ENCODE assay signal across 18 mouse cellular contexts in the genomic region with DNA sequence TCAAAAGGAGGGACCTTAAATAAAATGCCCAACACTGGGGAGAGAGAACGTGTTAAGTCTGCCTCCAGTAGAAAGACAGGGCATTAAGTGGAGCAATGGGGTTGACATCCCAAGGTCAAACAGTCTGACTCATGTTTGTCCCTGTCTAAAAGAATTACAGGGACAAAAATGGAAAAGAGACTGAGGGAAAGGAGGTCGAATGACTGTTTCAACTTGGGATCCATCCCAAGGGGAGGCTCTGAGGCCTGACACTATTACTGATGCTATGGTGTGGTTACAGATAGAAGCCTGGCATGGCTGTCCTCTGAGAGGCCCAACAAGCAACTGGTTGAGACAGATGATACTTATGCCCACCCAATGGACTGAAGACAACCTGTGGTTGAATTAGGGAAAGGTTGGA.
"Had no signal": no experiment of that assay in that cellular context is flagged by ENCODE, and none has a peak within 500 bp of the region (broad histone marks: within the 10 kb centered on the region; RNA-seq: fewer than 3 reads in every experiment).

No protein-coding gene starts in this region.

- H3K4me2 ChIP-seq: lung, embryonic 14.5 days; midbrain, embryonic 12.5 days; neural tube, embryonic 13.5 days; neural tube, embryonic 15.5 days; stomach, embryonic 15.5 days had no signal

- H3K27me3 ChIP-seq: midbrain, embryonic 12.5 days; neural tube, embryonic 13.5 days; neural tube, embryonic 15.5 days; stomach, embryonic 15.5 days had no signal

- H3K4me1 ChIP-seq: midbrain, embryonic 10.5 days; midbrain, embryonic 12.5 days; neural tube, embryonic 13.5 days; neural tube, embryonic 15.5 days; stomach, embryonic 15.5 days had no signal

- DNase-seq: lung, adult 18-20 months; lung, embryonic 14.5 days; lung, postnatal 10 days; lung, postnatal 4 days; midbrain, embryonic 14.5 days; retina, postnatal 1 day; right cerebral cortex, adult 18-20 months; right cerebral cortex, postnatal 14 days; thymus, adult 2 months; thymus, postnatal 36 days had no signal

- H3K4me3 ChIP-seq: midbrain, embryonic 10.5 days; midbrain, embryonic 12.5 days; myocyte; neural tube, embryonic 13.5 days; neural tube, embryonic 15.5 days; stomach, embryonic 15.5 days had no signal

- H3K9me3 ChIP-seq: midbrain, embryonic 10.5 days; midbrain, embryonic 12.5 days; neural tube, embryonic 15.5 days; stomach, embryonic 15.5 days had no signal

- H3K36me3 ChIP-seq: midbrain, embryonic 10.5 days; midbrain, embryonic 12.5 days; neural tube, embryonic 13.5 days; neural tube, embryonic 15.5 days; stomach, embryonic 15.5 days had no signal

- H3K9ac ChIP-seq: lung, embryonic 14.5 days; midbrain, embryonic 12.5 days; neural tube, embryonic 13.5 days; neural tube, embryonic 15.5 days; stomach, embryonic 15.5 days had no signal

- H3K27ac ChIP-seq: midbrain, embryonic 10.5 days; midbrain, embryonic 12.5 days; neural tube, embryonic 13.5 days; neural tube, embryonic 15.5 days; stomach, embryonic 15.5 days; stomach, postnatal 0 days had no signal

- ATAC-seq: midbrain, embryonic 16.5 days had no signal
